Comparison of ENCODE assay signal across 18 mouse cellular contexts in genomic region chr9:66360143-66360690, GRCm38 (mm10). TPM values are rescaled to one million over a fixed set of nuclear protein-coding genes. Genes with fewer than 3 reads are reported as not detected.
DNase-seq lines count a peak whose midpoint lies in the region; TF ChIP-seq lines count a peak whose summit lies in the region.
"Had no signal": no experiment of that assay in that cellular context is flagged by ENCODE, and none has a peak within 500 bp of the region (broad histone marks: within the 10 kb centered on the region; RNA-seq: fewer than 3 reads in every experiment).

No protein-coding gene starts in this region.

- TF ChIP-seq CTCF in gastrocnemius, adult 2 months (IDR thresholded peaks at IDR 0.05) = no peak

- DNase-seq in gastrocnemius, adult 2 months = peak; percentile 30
- DNase-seq in gastrocnemius, postnatal 14 days = no peak
- peak; percentile 21 to 26 for DNase-seq in kidney, postnatal 36 days
- DNase-seq in kidney, postnatal 10 days = no peak
- DNase-seq in right cerebral cortex, adult 18-20 months = peak; percentile 12
- DNase-seq in right cerebral cortex, postnatal 4 days = no peak
- DNase-seq in right cerebral cortex, postnatal 36 days (ENCODE audit: low spot score in 2 of 2) = peak; percentile 16 to 20
- no peak for DNase-seq in urinary bladder, adult 2 months (ENCODE audit: low spot score)
- DNase-seq: adrenal gland, postnatal 14 days; liver, embryonic 13.5 days; lung, postnatal 10 days; retina, postnatal 1 day; thymus, postnatal 36 days had no signal

- peak overlapping the region; percentile 31; the same call in 1 of the 2 replicates for H3K27ac ChIP-seq in gastrocnemius, adult 2 months
- H3K27ac ChIP-seq: embryonic facial prominence, embryonic 12.5 days; heart, embryonic 13.5 days; limb, embryonic 10.5 days; liver, embryonic 13.5 days; midbrain, embryonic 12.5 days; neural tube, embryonic 15.5 days had no signal

- intact Hi-C loops in gastrocnemius, adult 2 months (cut with DNase I) = no loop called here
- intact Hi-C loops in gastrocnemius, postnatal 14 days (cut with DNase I; ENCODE audit: low total_unique reads) = no loop called here

- no peak overlapping the region for H3K4me3 ChIP-seq in gastrocnemius, adult 2 months
- H3K4me3 ChIP-seq: embryonic facial prominence, embryonic 12.5 days; heart, embryonic 13.5 days; limb, embryonic 10.5 days; liver, embryonic 13.5 days; midbrain, embryonic 12.5 days; neural tube, embryonic 15.5 days had no signal

RNA-seq across cellular contexts. Expression of gene Herc1, which starts 10.0 kb away (rescaled TPM):
- total RNA-seq in gastrocnemius, adult 2 months (2021) = 10 to 100 TPM; 33.7 to 38.4 TPM
- 10 to 100 TPM; 32.5 to 35.1 TPM for total RNA-seq in gastrocnemius, postnatal 14 days (2021)
- polyA plus RNA-seq in urinary bladder, adult 2 months (2012; rRNA removed) = 19.9 and 20.9 TPM in 2 replicates

Comparison
In these comparisons a context has a peak if more than half of its experiments do, and no peak if none do; other contexts are left out.
1. DNase-seq: peak in gastrocnemius, adult 2 months (single experiment), kidney, postnatal 36 days (2 of 2), right cerebral cortex, adult 18-20 months (single experiment) and right cerebral cortex, postnatal 36 days (2 of 2); none in gastrocnemius, postnatal 14 days (single experiment), kidney, postnatal 10 days (single experiment), right cerebral cortex, postnatal 4 days (single experiment) and urinary bladder, adult 2 months (single experiment).